Mouse (Mus musculus) megakaryocyte-erythroid progenitor cell, adult 5 weeks (primary cell): ENCODE results near the gene Olfr671. TPM values are rescaled to one million over a fixed set of nuclear protein-coding genes. Genes with fewer than 3 reads are reported as not detected.

Experiments
- polyA plus RNA-seq: library from polyadenylated mRNA; stranded (reverse); fragments of >175 nt; gene quantifications from 2 replicates; pipeline ENCODE4 v1.2.3, GENCODE M21; 2012

Gene Olfr671
- polyA plus RNA-seq: 0.02 TPM in 1 of 2 replicates, not detected in the other

GRCm38 (mm10) chr7:104979026-104979425 is at the start of gene Olfr671:
TSS of gene Olfr671 (minus strand) at chr7:104979126.

GRCm38 (mm10) chr7:105028360-105028759 is 49.4 kb upstream of the Olfr671 start, which contains the start of gene Olfr675:
TSS of gene Olfr675 (minus strand) at chr7:105028460.

GRCm38 (mm10) chr7:105001929-105002328 is 23.0 kb upstream of the Olfr671 start, which contains the start of gene Olfr672:
TSS of gene Olfr672 (minus strand) at chr7:105002029.

GRCm38 (mm10) chr7:104962520-104962919 is 16.4 kb downstream of the Olfr671 start, which contains the start of gene Olfr670:
TSS of gene Olfr670 (minus strand) at chr7:104962620.

GRCm38 (mm10) chr7:104933940-104934339 is 45.0 kb downstream of the Olfr671 start, which contains the start of gene Olfr669:
TSS of gene Olfr669 (plus strand) at chr7:104934240.

GRCm38 (mm10) chr7:104927957-104928356 is 51.0 kb downstream of the Olfr671 start, which contains the start of gene Olfr668:
TSS of gene Olfr668 (minus strand) at chr7:104928057.

Other genes with a start within 250 kb of the Olfr671 start
- gene Usp17le, start 201.7 kb downstream of the Olfr671 start, polyA plus RNA-seq: not detected in 2 replicates
- not detected in 2 replicates for gene Usp17lb, start 136.5 kb downstream of the Olfr671 start, polyA plus RNA-seq
- 0.03 and 0.09 TPM in 2 replicates for gene Usp17la, start 122.1 kb downstream of the Olfr671 start, polyA plus RNA-seq
- not detected in 2 replicates for gene Olfr665, start 101.1 kb downstream of the Olfr671 start, polyA plus RNA-seq
- not detected in 2 replicates for gene Olfr666, start 83.2 kb downstream of the Olfr671 start, polyA plus RNA-seq
- gene Olfr667, start 57.6 kb downstream of the Olfr671 start, polyA plus RNA-seq: not detected in 2 replicates
- not detected in 2 replicates for gene Olfr668, start 51.1 kb downstream of the Olfr671 start, polyA plus RNA-seq
- gene Olfr669, start 44.9 kb downstream of the Olfr671 start, polyA plus RNA-seq: not detected in 2 replicates
- not detected in 2 replicates for gene Olfr670, start 16.5 kb downstream of the Olfr671 start, polyA plus RNA-seq
- not detected in 2 replicates for gene Olfr672, start 22.9 kb upstream of the Olfr671 start, polyA plus RNA-seq
- gene Olfr675, start 49.3 kb upstream of the Olfr671 start, polyA plus RNA-seq: not detected in 2 replicates
- not detected in 2 replicates for gene Olfr676, start 53.6 kb upstream of the Olfr671 start, polyA plus RNA-seq
- not detected in 2 replicates for gene Olfr677, start 72.2 kb upstream of the Olfr671 start, polyA plus RNA-seq
- gene Olfr678, start 85.3 kb upstream of the Olfr671 start, polyA plus RNA-seq: not detected in 2 replicates
- not detected in 2 replicates for gene Olfr679, start 102.1 kb upstream of the Olfr671 start, polyA plus RNA-seq
- not detected in 2 replicates for gene Olfr680-ps1, start 113.7 kb upstream of the Olfr671 start, polyA plus RNA-seq
- gene Olfr681, start 137.7 kb upstream of the Olfr671 start, polyA plus RNA-seq: not detected in 2 replicates
- not detected in 2 replicates for gene Olfr683, start 167.9 kb upstream of the Olfr671 start, polyA plus RNA-seq
- 0.08 TPM in 1 of 2 replicates, not detected in the other for gene Olfr684, start 184.5 kb upstream of the Olfr671 start, polyA plus RNA-seq
- gene Olfr685, start 206.9 kb upstream of the Olfr671 start, polyA plus RNA-seq: 0.06 TPM in 1 of 2 replicates, not detected in the other
- gene Olfr686, start 228.4 kb upstream of the Olfr671 start, polyA plus RNA-seq: not detected in 2 replicates